Mouse (Mus musculus) stomach, embryonic 16.5 days (tissue): ENCODE data around the gene Ackr2. TPM values are rescaled to one million over a fixed set of nuclear protein-coding genes. Genes with fewer than 3 reads are reported as not detected.

Source experiments
- ATAC-seq: fragments of 200-750 bp; cut with Nextera tagmentation; 2 replicates; pipeline ENCODE4 v1.8.0; 2017; ENCODE audit warnings: moderate number of reproducible peaks, moderate TSS enrichment; ENCODE audit not compliant: insufficient read depth, low FRiP score
- H3K27ac ChIP-seq: fragments of 300-500 bp; sonication (generic); 2 replicates; pipeline ENCODE4 v1.5.1; 2014; ENCODE audit warnings: low read length
- H3K27me3 ChIP-seq: fragments of 300-500 bp; sonication (generic); 2 replicates; pipeline ENCODE4 v1.6.1; 2014; ENCODE audit warnings: low read length, control low read depth, mixed read lengths; ENCODE audit not compliant: control insufficient read depth, insufficient read depth
- H3K36me3 ChIP-seq: fragments of 300-500 bp; sonication (generic); 2 replicates; pipeline ENCODE4 v1.6.1; 2014; ENCODE audit warnings: low read length; ENCODE audit not compliant: control insufficient read depth, insufficient read depth
- H3K4me1 ChIP-seq: fragments of 300-500 bp; sonication (generic); 2 replicates; pipeline ENCODE4 v1.6.1; 2014; ENCODE audit warnings: low read length, control low read depth, mixed read lengths; ENCODE audit not compliant: control insufficient read depth, insufficient read depth
- H3K4me2 ChIP-seq: fragments of 300-500 bp; sonication (generic); 2 replicates; pipeline ENCODE4 v1.6.1; 2014; ENCODE audit warnings: low read depth, low read length, mixed read lengths
- H3K4me3 ChIP-seq: fragments of 300-500 bp; sonication (generic); replicated peaks from 2 replicates; pipeline ENCODE4 v1.5.1; 2014; ENCODE audit warnings: mild to moderate bottlenecking, low read length
- H3K9ac ChIP-seq: fragments of 300-500 bp; sonication (generic); 2 replicates; pipeline ENCODE4 v1.6.1; 2014; ENCODE audit warnings: low read length
- H3K9me3 ChIP-seq: fragments of 300-500 bp; sonication (generic); replicated peaks from 2 replicates; pipeline ENCODE4 v1.6.1; 2016; ENCODE audit warnings: low read length, control low read depth; ENCODE audit not compliant: control insufficient read depth
- whole genome bisulfite sequencing: fragments of 180-500 bp; shearing (Covaris S2); extraction: QIAGEN DNeasy Blood & Tissue Kit; methylation state at CpG from one replicate; pipeline ENCODE4 v1.1.7; 2014; 5-methylcytosine and 5-hydroxymethylcytosine counted together
- polyA plus RNA-seq: library from polyadenylated mRNA; unstranded; fragments of >200 nt; fragmentation: Nextera tagmentation; extraction: Ambion mirVana; gene quantifications from 2 replicates; pipeline ENCODE4 v1.2.1, GENCODE M21; 2015

Ackr2 gene
- polyA plus RNA-seq, 1 experiment from 2014 or later = 0.63 TPM

DNA sequence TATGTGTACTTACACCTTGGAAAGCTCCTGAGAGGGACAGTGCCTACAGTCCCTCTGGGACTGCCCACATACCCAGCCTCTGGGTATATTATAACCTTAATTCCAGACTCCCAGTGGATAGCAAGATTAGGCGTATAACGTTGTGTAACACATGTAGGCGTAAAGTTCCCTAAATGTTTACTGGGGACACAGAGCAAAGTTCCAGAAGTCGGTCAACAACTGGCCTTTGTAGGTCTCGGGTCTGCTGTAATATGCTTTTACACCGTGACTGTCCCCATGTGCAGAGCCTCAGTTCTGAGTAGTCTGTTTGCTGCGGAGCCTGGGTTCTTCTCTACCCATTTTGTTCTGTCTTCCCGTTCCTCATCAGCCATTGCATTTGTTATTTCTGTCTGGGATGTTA, 25.3 kb downstream of the Ackr2 start:
- Histone ChIP-seq H3K27ac (no peak overlapping the region), H3K27me3 (no peaks in the 10 kb centered on the region), H3K9ac (no peak overlapping the region), H3K4me2 (no peak overlapping the region), H3K9me3 (no peaks in the 10 kb centered on the region), H3K4me3 (no peak overlapping the region), H3K36me3 (no peaks in the 10 kb centered on the region), H3K4me1 (no peaks in the 10 kb centered on the region)
- WGBS = 80% methylated on average over 8 of the region's 8 CpGs
- ATAC-seq = no peak

- H3K9me3 ChIP-seq = no peaks in the 10 kb centered on the region
- no peaks in the 10 kb centered on the region for H3K36me3 ChIP-seq
- WGBS = 77% methylated on average over 5 of the region's 5 CpGs
- no peak for ATAC-seq
- no peak overlapping the region for H3K4me3 ChIP-seq
- H3K9ac ChIP-seq = no peak overlapping the region
- no peak overlapping the region for H3K27ac ChIP-seq
- H3K4me2 ChIP-seq = no peak overlapping the region
- H3K4me1 ChIP-seq = no peaks in the 10 kb centered on the region
- no peaks in the 10 kb centered on the region for H3K27me3 ChIP-seq
Observed at GRCm38 (mm10) chr9:121923906-121924305, 25.8 kb downstream of the Ackr2 start.

- Histone ChIP-seq H3K4me3 (no peak overlapping the region), H3K4me1 (no peaks in the 10 kb centered on the region), H3K27me3 (no peaks in the 10 kb centered on the region), H3K9me3 (no peaks in the 10 kb centered on the region), H3K9ac (no peak overlapping the region), H3K27ac (no peak overlapping the region), H3K4me2 (no peak overlapping the region), H3K36me3 (no peaks in the 10 kb centered on the region)
- 83% methylated on average over 9 of the region's 9 CpGs for WGBS
- no peak for ATAC-seq
Observed at GRCm38 (mm10) chr9:121924901-121925560, 26.9 kb downstream of the Ackr2 start.

- no peaks in the 10 kb centered on the region for H3K36me3 ChIP-seq
- WGBS = 60% methylated on average over 8 of the region's 8 CpGs
- H3K4me1 ChIP-seq = no peaks in the 10 kb centered on the region
- no peaks in the 10 kb centered on the region for H3K27me3 ChIP-seq
- H3K9me3 ChIP-seq = no peaks in the 10 kb centered on the region
- H3K9ac ChIP-seq = no peak overlapping the region
- no peak overlapping the region for H3K4me2 ChIP-seq
- H3K4me3 ChIP-seq = no peak overlapping the region
- no peak for ATAC-seq
- H3K27ac ChIP-seq = no peak overlapping the region
Observed at GRCm38 (mm10) chr9:121925959-121926358, 27.8 kb downstream of the Ackr2 start.

GRCm38 (mm10) chr9:121926634-121927405, 28.7 kb downstream of the Ackr2 start:
- no peak for ATAC-seq
- no peaks in the 10 kb centered on the region for H3K4me1 ChIP-seq
- H3K9me3 ChIP-seq = no peaks in the 10 kb centered on the region
- H3K27me3 ChIP-seq = no peaks in the 10 kb centered on the region
- no peaks in the 10 kb centered on the region for H3K36me3 ChIP-seq
- no peak overlapping the region for H3K4me3 ChIP-seq
- H3K4me2 ChIP-seq = no peak overlapping the region
- no peak overlapping the region for H3K9ac ChIP-seq
- WGBS = 44% methylated on average over 11 of the region's 11 CpGs
- no peak overlapping the region for H3K27ac ChIP-seq

GRCm38 (mm10) chr9:121927721-121928120, 29.6 kb downstream of the Ackr2 start:
- Histone ChIP-seq H3K9me3 (no peaks in the 10 kb centered on the region), H3K4me1 (no peaks in the 10 kb centered on the region), H3K36me3 (no peaks in the 10 kb centered on the region), H3K4me2 (no peak overlapping the region), H3K4me3 (no peak overlapping the region), H3K27ac (no peak overlapping the region), H3K9ac (no peak overlapping the region), H3K27me3 (no peaks in the 10 kb centered on the region)
- 70% methylated on average over 7 of the region's 7 CpGs for WGBS
- no peak for ATAC-seq

GRCm38 (mm10) chr9:121928498-121928897, 30.3 kb downstream of the Ackr2 start:
- Histone ChIP-seq H3K4me1 (no peaks in the 10 kb centered on the region), H3K9me3 (no peaks in the 10 kb centered on the region), H3K27me3 (no peaks in the 10 kb centered on the region), H3K9ac (no peak overlapping the region), H3K4me3 (no peak overlapping the region), H3K27ac (no peak overlapping the region), H3K36me3 (no peaks in the 10 kb centered on the region), H3K4me2 (no peak overlapping the region)
- WGBS = 23% methylated on average over 2 of the region's 2 CpGs
- no peak for ATAC-seq

DNA sequence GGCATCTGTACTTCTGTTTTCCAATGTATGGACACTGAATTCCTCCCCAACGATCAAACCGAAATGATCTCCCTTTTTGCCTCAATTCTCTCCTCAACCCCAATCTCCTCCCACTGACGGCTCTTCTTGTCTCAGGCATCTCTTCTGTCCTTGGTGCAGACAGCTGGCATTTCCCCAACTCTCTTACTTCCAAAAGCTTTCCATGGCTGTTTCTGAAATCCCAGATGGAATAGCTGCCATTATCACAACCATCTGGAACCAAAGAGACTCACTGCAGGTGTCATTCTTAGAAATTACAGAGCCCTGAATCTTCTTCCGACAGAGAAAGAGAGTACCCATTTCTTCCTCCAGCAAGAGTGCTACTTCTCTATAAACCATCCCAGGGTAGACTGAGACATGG, 36.7 kb downstream of the Ackr2 start:
- no peak overlapping the region for H3K4me2 ChIP-seq
- no peak overlapping the region for H3K27ac ChIP-seq
- 83% methylated on average over 4 of the region's 4 CpGs for WGBS
- no peaks in the 10 kb centered on the region for H3K36me3 ChIP-seq
- H3K9ac ChIP-seq = no peak overlapping the region
- H3K27me3 ChIP-seq = no peaks in the 10 kb centered on the region; the same call in 1 of the 2 replicates
- ATAC-seq = no peak
- no peaks in the 10 kb centered on the region for H3K4me1 ChIP-seq
- H3K9me3 ChIP-seq = no peaks in the 10 kb centered on the region
- no peak overlapping the region for H3K4me3 ChIP-seq

DNA sequence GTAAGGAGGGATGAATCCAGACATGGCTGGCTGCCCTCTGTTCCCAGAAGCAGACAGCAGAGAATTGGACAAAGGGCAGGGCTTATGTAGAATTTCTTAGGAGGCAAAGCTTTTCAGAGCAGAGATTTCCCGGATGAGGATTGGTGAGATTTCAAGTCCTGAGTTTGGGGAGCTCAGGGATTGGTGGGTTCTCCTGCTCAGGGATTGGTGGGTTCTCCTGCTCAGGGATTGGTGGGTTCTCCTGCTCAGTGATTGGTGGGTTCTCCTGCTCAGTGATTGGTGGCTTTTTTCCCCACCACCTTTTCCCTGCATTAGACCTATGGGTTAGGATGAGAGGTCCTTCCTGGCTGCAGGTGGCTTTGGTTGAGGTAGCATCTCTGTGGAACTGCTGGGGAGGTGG, 38.8 kb downstream of the Ackr2 start:
- Histone ChIP-seq H3K9me3 (no peaks in the 10 kb centered on the region), H3K36me3 (no peaks in the 10 kb centered on the region), H3K4me2 (no peak overlapping the region), H3K9ac (no peak overlapping the region), H3K4me3 (no peak overlapping the region), H3K27me3 (no peaks in the 10 kb centered on the region; the same call in 1 of the 2 replicates), H3K27ac (no peak overlapping the region), H3K4me1 (no peaks in the 10 kb centered on the region)
- no peak for ATAC-seq
- WGBS = 74% methylated on average over 1 of the region's 1 CpGs
